Mouse (Mus musculus): Measurements from ENCODE around the gene Tmem45b.
A peak's percentile ranks its signal among the peaks of the same experiment; 100 is the strongest.

DNA sequence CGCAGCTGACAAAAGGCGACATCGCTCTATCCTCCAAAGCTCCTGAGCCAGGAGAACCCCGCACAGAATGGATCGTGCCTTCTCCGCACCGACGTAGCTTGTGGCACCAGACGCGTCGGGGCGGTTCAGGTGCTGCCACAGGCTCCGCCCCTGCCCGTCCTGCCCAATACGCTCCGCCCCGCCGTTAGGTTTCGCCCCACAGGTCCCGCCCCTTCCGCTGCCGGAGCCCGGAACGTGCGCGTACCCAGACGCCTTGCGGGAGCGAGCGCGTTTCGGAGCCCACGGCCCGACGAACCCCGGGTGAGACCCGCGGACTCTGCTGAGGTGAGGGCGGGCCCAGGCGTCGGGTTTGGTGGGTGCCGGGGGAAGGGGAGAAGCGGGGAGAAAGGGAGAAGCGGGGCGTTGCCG, 78.3 kb downstream of the Tmem45b start, which contains the start of gene Nfrkb:
- peak; percentile 96 for TF ChIP-seq POLR2A (IDR thresholded peaks at IDR 0.05; ENCODE audit: insufficient read depth, low read depth, low read length)
- 0 out of 2 replicates have a peak, but pooled peaks have one; percentile 36 for TF ChIP-seq EP300 (IDR thresholded peaks at IDR 0.05; ENCODE audit: insufficient read depth, low read depth, low read length)
